Mouse (Mus musculus) embryo, embryonic 9.5 days (tissue): Measurements from ENCODE around the gene Zc3h13.

Experiments used
- DNase-seq: peaks from one replicate; pipeline ENCODE4 v3.0.0-alpha.2; 2017; ENCODE audit errors: extremely low spot score

The Zc3h13 gene

GRCm38 (mm10) chr14:75323354-75323753 lies 39.2 kb downstream of the Zc3h13 start:
- no peak for DNase-seq

- no peak for DNase-seq
These were observed 43.9 kb downstream of the Zc3h13 start for GRCm38 (mm10) chr14:75328062-75328461.

- peak; percentile 19 for DNase-seq
These were observed 46.4 kb downstream of the Zc3h13 start for GRCm38 (mm10) chr14:75330621-75331020.

- no peak for DNase-seq
These were observed 50.1 kb downstream of the Zc3h13 start for GRCm38 (mm10) chr14:75334321-75334720.

GRCm38 (mm10) chr14:75337884-75338283 lies 53.7 kb downstream of the Zc3h13 start:
- DNase-seq, result no peak

- no peak for DNase-seq
These were observed 61.9 kb downstream of the Zc3h13 start for GRCm38 (mm10) chr14:75346041-75346440.

GRCm38 (mm10) chr14:75351626-75352025 lies 67.5 kb downstream of the Zc3h13 start:
- no peak for DNase-seq

- DNase-seq, result peak; percentile 9
These were observed 79.1 kb downstream of the Zc3h13 start for GRCm38 (mm10) chr14:75363316-75363715.

GRCm38 (mm10) chr14:75365301-75366035 lies 81.3 kb downstream of the Zc3h13 start:
- DNase-seq, result no peak

- peak; percentile 46 for DNase-seq
These were observed 82.6 kb downstream of the Zc3h13 start for GRCm38 (mm10) chr14:75366741-75367140.

- no peak for DNase-seq
These were observed 83.3 kb downstream of the Zc3h13 start for GRCm38 (mm10) chr14:75367503-75367902.

GRCm38 (mm10) chr14:75369880-75370279 lies 85.7 kb downstream of the Zc3h13 start:
- no peak for DNase-seq

- DNase-seq, result no peak
These were observed 90.9 kb downstream of the Zc3h13 start for GRCm38 (mm10) chr14:75375006-75375598.

GRCm38 (mm10) chr14:75376256-75376655 lies 92.1 kb downstream of the Zc3h13 start:
- no peak for DNase-seq

- peak; percentile 15 for DNase-seq
These were observed 93.4 kb downstream of the Zc3h13 start for GRCm38 (mm10) chr14:75377612-75378011.
